Mouse (Mus musculus): ENCODE data around the gene D430041D05Rik. TPM values are rescaled to one million over a fixed set of nuclear protein-coding genes. Genes with fewer than 3 reads are reported as not detected.

D430041D05Rik gene
- total RNA-seq, 1 experiment, result 0.54 TPM

- H3K9ac ChIP-seq (ENCODE audit: insufficient read depth, low read depth, low read length, poor library complexity, severe bottlenecking), result no peak overlapping the region
- H3K27ac ChIP-seq (ENCODE audit: insufficient read depth, low read depth, low read length, poor library complexity, severe bottlenecking), result no peak overlapping the region
- peaks cover 0 to 4% of the 10 kb centered on the region in 2 experiments; a peak in 2 of 4 replicates for H3K4me1 ChIP-seq (ENCODE audit: control insufficient read depth in 2 of 2, insufficient read depth in 2 of 2, low read length in 2 of 2, poor library complexity in 1 of 2)
- H3K9me3 ChIP-seq (ENCODE audit: control insufficient read depth, insufficient read depth, low read depth, low read length), result no peaks in the 10 kb centered on the region
- no peaks in the 10 kb centered on the region for H3K36me3 ChIP-seq (ENCODE audit: control insufficient read depth, insufficient read depth, low read length, poor library complexity, severe bottlenecking)
- in situ Hi-C loops (cut with MboI; ENCODE audit: low sequenced_read_pairs in 2 of 2, unreplicated experiment in 2 of 2), result no loop called here
- DNase-seq (ENCODE audit: low read depth, low spot score), result no peak
- no peak overlapping the region for H3K4me3 ChIP-seq (ENCODE audit: insufficient read depth in 1 of 2, low read depth in 1 of 2, low read length in 2 of 2, poor library complexity in 1 of 2, severe bottlenecking in 1 of 2)
- TF ChIP-seq ZNF384 (IDR thresholded peaks at IDR 0.05; ENCODE audit: low read depth, low read length) (no peak), ZC3H11A (IDR thresholded peaks at IDR 0.05; ENCODE audit: borderline replicate concordance, low read depth, low read length) (no peak), HCFC1 (IDR thresholded peaks at IDR 0.05; ENCODE audit: borderline replicate concordance, insufficient read depth, low read length) (no peak), MAFK (IDR thresholded peaks at IDR 0.05; ENCODE audit: insufficient read depth, low read depth, low read length) (no peak), CHD2 (IDR thresholded peaks at IDR 0.05; ENCODE audit: low read depth, low read length) (no peak)
Measured at GRCm38 (mm10) chr2:104377990-104378389, 32.8 kb downstream of the D430041D05Rik start.

- H3K36me3 ChIP-seq (ENCODE audit: control insufficient read depth, insufficient read depth, low read length, poor library complexity, severe bottlenecking), result no peaks in the 10 kb centered on the region
- no peak overlapping the region for H3K9ac ChIP-seq (ENCODE audit: insufficient read depth, low read depth, low read length, poor library complexity, severe bottlenecking)
- peak overlapping the region; percentile 57; the same call in 1 of the 2 replicates for H3K27ac ChIP-seq (ENCODE audit: insufficient read depth, low read depth, low read length, poor library complexity, severe bottlenecking)
- no peak for TF ChIP-seq ZNF384 (IDR thresholded peaks at IDR 0.05; ENCODE audit: low read depth, low read length)
- TF ChIP-seq HCFC1 (IDR thresholded peaks at IDR 0.05; ENCODE audit: borderline replicate concordance, insufficient read depth, low read length), result no peak
- TF ChIP-seq ZC3H11A (IDR thresholded peaks at IDR 0.05; ENCODE audit: borderline replicate concordance, low read depth, low read length), result no peak
- no peak for TF ChIP-seq CHD2 (IDR thresholded peaks at IDR 0.05; ENCODE audit: low read depth, low read length)
- TF ChIP-seq MAFK (IDR thresholded peaks at IDR 0.05; ENCODE audit: insufficient read depth, low read depth, low read length), result no peak
- no peak overlapping the region for H3K4me3 ChIP-seq (ENCODE audit: insufficient read depth in 1 of 2, low read depth in 1 of 2, low read length in 2 of 2, poor library complexity in 1 of 2, severe bottlenecking in 1 of 2)
- in situ Hi-C loops (cut with MboI; ENCODE audit: low sequenced_read_pairs in 2 of 2, unreplicated experiment in 2 of 2), result no loop called here
- peaks cover 0 to 9% of the 10 kb centered on the region in 2 experiments; a peak in 2 of 4 replicates for H3K4me1 ChIP-seq (ENCODE audit: control insufficient read depth in 2 of 2, insufficient read depth in 2 of 2, low read length in 2 of 2, poor library complexity in 1 of 2)
- H3K9me3 ChIP-seq (ENCODE audit: control insufficient read depth, insufficient read depth, low read depth, low read length), result no peaks in the 10 kb centered on the region
- peak; percentile 39 for DNase-seq (ENCODE audit: low read depth, low spot score)
Measured at GRCm38 (mm10) chr2:104372156-104372555, 38.7 kb downstream of the D430041D05Rik start.

- TF ChIP-seq CHD2 (IDR thresholded peaks at IDR 0.05; ENCODE audit: low read depth, low read length), result no peak
- no peak for TF ChIP-seq HCFC1 (IDR thresholded peaks at IDR 0.05; ENCODE audit: borderline replicate concordance, insufficient read depth, low read length)
- TF ChIP-seq MAFK (IDR thresholded peaks at IDR 0.05; ENCODE audit: insufficient read depth, low read depth, low read length), result no peak
- TF ChIP-seq ZC3H11A (IDR thresholded peaks at IDR 0.05; ENCODE audit: borderline replicate concordance, low read depth, low read length), result no peak
- peak; percentile 94 for TF ChIP-seq ZNF384 (IDR thresholded peaks at IDR 0.05; ENCODE audit: low read depth, low read length)
- DNase-seq (ENCODE audit: low read depth, low spot score), result no peak
- in situ Hi-C loops (cut with MboI; ENCODE audit: low sequenced_read_pairs in 2 of 2, unreplicated experiment in 2 of 2), result no loop called here
- Histone ChIP-seq H3K4me3 (ENCODE audit: insufficient read depth in 1 of 2, low read depth in 1 of 2, low read length in 2 of 2, poor library complexity in 1 of 2, severe bottlenecking in 1 of 2) (no peak overlapping the region), H3K9me3 (ENCODE audit: control insufficient read depth, insufficient read depth, low read depth, low read length) (no peaks in the 10 kb centered on the region), H3K27ac (ENCODE audit: insufficient read depth, low read depth, low read length, poor library complexity, severe bottlenecking) (peak overlapping the region; percentile 57; the same call in 1 of the 2 replicates), H3K36me3 (ENCODE audit: control insufficient read depth, insufficient read depth, low read length, poor library complexity, severe bottlenecking) (no peaks in the 10 kb centered on the region), H3K4me1 (ENCODE audit: control insufficient read depth in 2 of 2, insufficient read depth in 2 of 2, low read length in 2 of 2, poor library complexity in 1 of 2) (peaks cover 0 to 9% of the 10 kb centered on the region in 2 experiments; a peak in 2 of 4 replicates), H3K9ac (ENCODE audit: insufficient read depth, low read depth, low read length, poor library complexity, severe bottlenecking) (peak overlapping the region; percentile 32; the same call in 1 of the 2 replicates)
Measured at GRCm38 (mm10) chr2:104371606-104372130, 39.1 kb downstream of the D430041D05Rik start.

DNA sequence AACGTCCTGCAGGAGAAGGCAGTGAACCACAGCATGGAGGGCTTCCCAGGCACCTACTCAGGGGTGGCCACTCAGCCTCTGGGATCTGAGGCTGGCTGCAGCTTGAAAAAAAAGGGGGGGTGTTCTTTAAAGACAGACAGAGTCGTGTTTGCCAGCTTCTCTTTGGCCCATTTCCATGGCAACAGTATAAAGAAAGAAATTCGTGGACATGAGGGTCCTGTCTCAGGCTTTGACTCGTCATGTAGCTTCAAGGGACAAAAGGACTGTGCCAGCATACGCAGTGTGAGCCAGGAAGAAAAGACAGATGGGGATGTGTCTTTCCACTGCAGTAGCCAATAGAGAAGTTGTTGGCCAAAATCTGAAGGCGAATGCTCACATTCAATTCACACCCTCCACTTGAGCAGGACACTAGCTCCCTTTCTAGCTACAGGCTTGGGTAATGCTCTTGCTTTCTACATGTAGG, 42.9 kb downstream of the D430041D05Rik start:
- no peaks in the 10 kb centered on the region for H3K36me3 ChIP-seq (ENCODE audit: control insufficient read depth, insufficient read depth, low read length, poor library complexity, severe bottlenecking)
- in situ Hi-C loops (cut with MboI; ENCODE audit: low sequenced_read_pairs in 2 of 2, unreplicated experiment in 2 of 2), result no loop called here
- no peak overlapping the region for H3K4me3 ChIP-seq (ENCODE audit: insufficient read depth in 1 of 2, low read depth in 1 of 2, low read length in 2 of 2, poor library complexity in 1 of 2, severe bottlenecking in 1 of 2)
- no peak for DNase-seq (ENCODE audit: low read depth, low spot score)
- H3K9me3 ChIP-seq (ENCODE audit: control insufficient read depth, insufficient read depth, low read depth, low read length), result no peaks in the 10 kb centered on the region
- peaks cover 0 to 4% of the 10 kb centered on the region in 2 experiments; a peak in 2 of 4 replicates for H3K4me1 ChIP-seq (ENCODE audit: control insufficient read depth in 2 of 2, insufficient read depth in 2 of 2, low read length in 2 of 2, poor library complexity in 1 of 2)
- H3K27ac ChIP-seq (ENCODE audit: insufficient read depth, low read depth, low read length, poor library complexity, severe bottlenecking), result no peak overlapping the region
- no peak overlapping the region for H3K9ac ChIP-seq (ENCODE audit: insufficient read depth, low read depth, low read length, poor library complexity, severe bottlenecking)
- no peak for TF ChIP-seq MAFK (IDR thresholded peaks at IDR 0.05; ENCODE audit: insufficient read depth, low read depth, low read length)
- no peak for TF ChIP-seq ZC3H11A (IDR thresholded peaks at IDR 0.05; ENCODE audit: borderline replicate concordance, low read depth, low read length)
- no peak for TF ChIP-seq CHD2 (IDR thresholded peaks at IDR 0.05; ENCODE audit: low read depth, low read length)
- no peak for TF ChIP-seq ZNF384 (IDR thresholded peaks at IDR 0.05; ENCODE audit: low read depth, low read length)
- TF ChIP-seq HCFC1 (IDR thresholded peaks at IDR 0.05; ENCODE audit: borderline replicate concordance, insufficient read depth, low read length), result no peak

Measured in ES-E14 (cell line).